Mouse (Mus musculus): ENCODE measurements around the gene Treml2.
"Not testable (repeated sequence)": the region's sequence is repeated elsewhere in the genome, so short reads cannot be mapped to it uniquely, and the experiment has no call there.

GRCm38 (mm10) chr17:48352976-48353375 lies 53.7 kb downstream of the Treml2 start:
- TF ChIP-seq POLR2A, CTCF (IDR thresholded peaks at IDR 0.05; ENCODE audit: insufficient read depth, low read depth, low read length): not testable (repeated sequence)
